Mouse (Mus musculus) urinary bladder, postnatal 36 days (tissue): ENCODE measurements around the gene Ankrd13d.

ENCODE experiments used
- DNase-seq, 2 experiments: peaks; one replicate each; pipeline ENCODE4 v3.0.0; 2022; ENCODE audit warnings: low spot score in 2 of 2, mixed read lengths in 1 of 2

Ankrd13d gene

DNA sequence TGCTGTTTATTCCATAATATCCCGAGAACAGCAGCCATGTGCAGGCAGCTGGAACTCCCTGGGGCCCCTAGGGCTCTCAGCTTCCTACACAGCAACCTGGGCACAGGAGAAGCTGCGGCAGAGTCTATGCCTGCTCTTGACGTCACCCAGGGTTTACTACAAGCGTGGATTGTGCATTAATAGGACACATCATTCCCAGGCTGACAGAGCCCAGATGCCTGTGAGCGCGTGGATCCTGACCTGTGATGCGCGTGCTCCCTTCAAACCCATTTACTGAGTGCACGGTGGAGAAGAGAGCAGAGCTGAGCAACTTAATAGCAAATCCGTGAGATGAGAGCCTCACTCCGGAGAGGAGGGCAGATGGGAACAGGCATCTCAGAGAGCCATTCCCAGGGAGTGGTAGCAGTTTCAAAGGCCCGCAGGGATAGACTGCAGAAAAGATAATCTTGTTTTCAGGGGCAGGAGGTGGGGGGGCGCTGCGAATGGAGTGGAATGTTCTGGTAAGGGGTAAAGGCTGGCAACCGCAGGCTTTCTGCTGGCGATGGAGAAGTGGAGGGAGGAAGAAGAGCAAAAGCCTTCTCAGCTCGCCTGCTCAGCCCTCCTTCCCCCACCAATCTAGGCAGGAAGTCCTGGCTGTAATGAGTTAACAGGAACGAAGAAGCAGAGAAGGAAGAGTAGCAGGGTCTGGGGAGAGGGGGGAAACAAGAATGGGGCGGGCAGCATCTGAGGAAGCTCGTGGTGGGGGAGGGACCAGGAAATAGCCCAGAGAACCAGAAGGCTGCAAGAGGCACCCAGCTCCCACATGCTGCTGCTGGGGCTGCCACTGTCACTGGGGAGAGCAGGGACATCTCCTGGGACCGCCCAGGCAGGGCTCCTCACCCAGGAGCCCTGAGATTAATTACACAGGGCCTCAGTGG is 19.1 kb upstream of the Ankrd13d start:
- DNase-seq, result no peak

DNA sequence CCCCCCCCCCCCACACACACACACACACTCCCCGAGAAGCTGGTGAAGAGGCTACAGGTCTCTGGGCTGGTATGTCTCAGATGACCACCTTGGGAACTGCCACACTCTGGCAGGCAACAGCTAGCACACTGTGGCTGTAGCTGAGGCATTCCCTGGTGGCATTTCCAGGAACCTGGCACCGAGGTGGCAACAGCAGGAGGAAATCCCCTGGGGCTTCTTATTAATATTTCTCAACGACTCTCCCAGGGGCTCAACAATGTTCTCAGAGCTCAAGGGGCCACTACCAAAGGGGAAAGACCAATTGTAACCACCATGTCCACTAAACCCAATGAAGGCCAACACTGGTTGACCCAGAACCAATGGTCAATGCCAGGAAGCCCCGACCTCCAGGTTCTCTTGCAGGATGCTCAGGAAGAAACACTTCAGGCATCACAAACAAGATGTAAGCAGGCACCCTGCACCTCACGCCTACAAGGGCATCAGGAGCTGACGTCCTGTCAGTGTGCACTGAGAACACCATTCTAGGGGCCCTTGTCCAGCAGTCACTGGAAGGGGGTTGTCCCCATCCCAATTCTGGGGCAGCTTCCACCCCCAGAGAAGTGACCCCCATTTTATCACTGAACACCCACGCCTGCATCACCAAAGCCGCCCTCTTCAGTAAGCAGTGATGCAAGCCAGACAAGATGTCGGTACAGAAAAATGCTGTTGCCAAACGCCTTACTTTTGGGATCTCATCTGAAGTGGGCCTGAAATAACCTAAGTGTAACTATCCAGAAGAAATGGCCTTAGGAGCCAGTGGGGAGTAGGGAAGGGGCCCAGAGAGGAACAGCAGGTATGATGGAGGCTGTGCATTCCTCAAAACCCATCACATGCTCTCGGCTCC is 18.2 kb upstream of the Ankrd13d start:
- DNase-seq, result no peak

DNA sequence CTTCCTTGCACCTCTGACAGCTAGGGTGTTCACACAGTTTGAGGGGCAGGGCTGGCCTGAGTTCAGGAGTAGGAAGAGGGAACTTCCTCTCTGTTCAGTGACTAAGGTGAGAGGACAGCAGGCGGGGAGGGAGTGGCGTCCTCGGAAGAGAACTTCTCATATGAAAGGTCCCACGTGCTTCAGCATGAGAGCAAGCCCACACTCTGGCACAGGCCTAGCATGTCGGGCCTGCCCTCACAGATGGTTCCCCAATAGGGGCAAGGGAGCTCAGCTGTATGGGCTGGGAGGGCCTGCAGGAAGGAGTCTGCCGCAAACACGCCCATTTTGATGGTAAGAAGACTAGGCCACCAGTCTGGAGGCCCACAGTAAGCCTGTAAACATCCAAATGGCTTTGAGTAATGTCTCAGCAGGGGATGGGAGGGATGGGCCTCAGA is 17.4 kb upstream of the Ankrd13d start:
- DNase-seq, result peak in 1 of 2 experiments; percentile 54

DNA sequence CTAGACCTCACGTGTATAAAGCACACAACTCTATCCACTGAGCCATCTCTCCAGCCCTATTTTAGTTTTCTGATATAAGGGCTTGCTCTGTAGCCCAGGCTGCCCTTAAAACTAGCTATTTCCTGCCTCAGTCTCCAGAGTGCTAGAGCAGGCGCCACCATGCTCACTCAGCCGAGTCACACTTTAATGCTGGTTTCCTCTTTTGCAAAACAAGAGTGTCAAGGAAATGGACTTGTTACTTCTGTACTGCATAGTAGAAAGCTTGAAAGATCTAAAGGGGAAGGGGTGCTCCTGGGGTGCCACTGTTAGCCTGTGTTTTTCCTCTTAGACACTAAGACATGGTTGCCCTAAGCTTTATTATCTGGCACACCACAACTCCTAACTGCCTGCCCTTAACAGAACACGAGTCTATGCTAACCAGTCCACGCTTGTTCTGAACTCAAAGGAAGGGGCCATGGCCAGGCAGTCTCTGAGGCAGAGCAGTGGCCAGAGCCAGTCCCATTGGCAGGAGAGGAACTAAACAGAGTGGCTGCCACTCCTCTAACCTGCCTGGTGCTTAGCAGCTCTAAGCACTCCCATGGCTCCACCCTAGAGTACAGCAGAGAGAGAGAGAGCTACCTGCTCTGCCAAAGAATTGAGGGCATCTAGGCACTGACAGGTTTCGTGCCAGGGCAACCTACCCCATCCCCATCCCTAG is 16.8 kb upstream of the Ankrd13d start:
- DNase-seq, result no peak

DNA sequence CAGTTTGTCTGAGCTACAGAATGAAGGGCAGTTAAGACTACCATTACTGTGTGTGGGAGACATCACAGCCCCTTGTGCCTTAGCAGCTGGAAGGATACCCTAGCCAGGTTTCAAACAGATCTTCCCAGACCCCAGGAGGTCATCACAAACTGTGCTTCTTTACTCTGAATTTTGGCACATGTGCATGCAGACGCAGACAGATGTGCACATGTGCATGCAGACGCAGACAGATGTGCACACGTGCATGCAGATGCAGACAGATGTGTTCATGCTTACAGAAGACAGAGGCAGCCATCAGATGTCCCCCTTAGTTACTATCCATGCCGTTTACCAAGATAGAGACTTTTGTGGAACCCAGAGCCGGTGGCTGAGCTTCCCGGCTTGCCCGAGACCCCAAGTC is 16.2 kb upstream of the Ankrd13d start:
- no peak for DNase-seq

DNA sequence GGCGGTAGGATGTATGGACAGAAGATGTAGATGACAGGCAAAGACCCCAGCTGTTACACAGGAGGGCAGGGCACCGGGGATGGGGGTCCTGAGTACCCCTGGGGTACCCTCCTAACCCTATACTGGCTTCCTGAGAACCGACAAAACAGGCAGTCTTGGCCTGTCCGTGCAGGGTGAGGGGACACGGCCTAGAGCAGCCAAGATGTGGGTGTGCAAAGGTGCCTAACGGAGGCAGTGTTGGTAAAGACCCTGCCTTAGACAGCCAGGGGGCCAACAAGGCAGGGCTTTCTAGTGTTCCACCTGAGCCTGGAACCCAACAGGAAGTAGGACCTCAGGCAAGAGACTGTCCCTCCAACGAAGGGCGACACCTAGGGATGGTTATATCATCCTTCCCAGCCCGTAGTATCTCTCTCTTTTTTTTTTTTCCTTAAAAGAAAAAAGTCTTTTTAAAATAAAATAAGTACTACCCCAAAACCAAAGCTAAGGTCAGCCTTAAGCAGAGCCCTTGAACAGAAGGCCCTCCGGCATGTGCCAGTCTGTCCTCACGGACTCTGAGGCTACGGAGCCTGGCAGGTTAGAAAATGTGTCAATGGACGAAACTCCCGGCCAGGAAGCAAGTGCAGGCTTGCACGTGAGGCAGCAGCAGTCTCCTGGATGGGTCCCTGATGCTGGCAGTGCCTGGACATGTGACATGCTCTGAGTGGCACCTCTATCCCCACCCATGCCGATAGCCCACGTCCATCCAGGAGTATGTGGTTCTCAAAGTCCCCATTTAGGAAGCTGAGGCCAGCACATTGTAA is 15.6 kb upstream of the Ankrd13d start:
- DNase-seq, result no peak

DNA sequence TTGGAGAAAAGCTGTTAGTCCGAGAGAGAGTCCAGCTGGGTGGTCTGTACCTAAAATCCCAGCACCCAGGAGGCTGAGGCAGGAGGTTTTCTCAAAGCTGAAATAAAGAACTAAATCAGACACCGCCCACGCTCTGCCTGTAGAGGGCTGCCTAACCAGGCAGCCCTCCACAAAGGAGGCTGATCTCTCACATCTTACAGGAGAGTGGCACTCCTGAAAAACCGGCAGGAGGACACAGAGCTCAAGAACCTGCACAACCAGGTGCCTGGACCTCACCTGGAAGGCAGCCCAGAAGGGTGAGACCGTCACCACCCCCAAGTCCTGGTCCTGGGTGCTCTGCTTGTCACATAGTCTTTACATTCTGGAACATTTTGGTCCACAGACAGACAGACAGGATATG is 14.9 kb upstream of the Ankrd13d start:
- DNase-seq, result peak in 1 of 2 experiments; percentile 72

DNA sequence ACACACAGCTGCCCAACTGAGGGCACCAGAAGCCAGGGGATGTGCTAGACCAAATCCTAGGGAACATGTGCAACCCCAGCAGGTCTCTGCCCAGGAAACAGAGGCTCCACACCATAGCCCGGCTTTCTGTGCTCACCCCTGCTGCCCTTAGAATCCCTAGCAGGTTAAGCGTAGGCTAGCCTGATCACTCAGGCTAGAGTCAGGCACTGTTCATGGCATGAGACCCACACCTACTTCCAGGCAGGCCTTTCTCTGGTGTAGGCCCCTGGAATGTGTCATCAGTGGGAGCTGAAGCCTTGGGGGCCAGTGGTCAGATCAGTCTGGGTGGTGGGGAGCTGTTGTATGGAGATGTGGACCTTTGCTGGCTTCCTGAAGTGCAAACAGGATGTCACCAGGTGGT is 13.7 kb upstream of the Ankrd13d start:
- no peak for DNase-seq

DNA sequence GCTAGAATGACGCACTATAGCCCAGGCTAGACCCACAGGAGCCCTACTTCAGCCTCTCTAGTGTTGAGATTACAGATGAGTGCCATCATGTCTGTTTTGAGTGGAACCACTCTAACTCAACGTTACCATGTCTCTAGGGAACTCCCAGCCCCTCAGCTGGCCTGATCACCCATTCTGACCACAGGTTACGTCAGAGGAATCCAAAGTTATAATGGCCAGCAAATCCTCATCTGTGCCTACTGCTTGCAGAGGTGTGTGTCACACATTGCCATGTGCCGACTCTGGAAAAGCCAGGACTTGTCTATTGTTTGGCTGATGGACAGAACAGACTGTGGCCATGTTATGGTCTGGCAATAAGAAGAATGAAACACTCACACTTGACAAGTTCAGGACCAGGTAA is 12.5 kb upstream of the Ankrd13d start:
- no peak for DNase-seq

DNA sequence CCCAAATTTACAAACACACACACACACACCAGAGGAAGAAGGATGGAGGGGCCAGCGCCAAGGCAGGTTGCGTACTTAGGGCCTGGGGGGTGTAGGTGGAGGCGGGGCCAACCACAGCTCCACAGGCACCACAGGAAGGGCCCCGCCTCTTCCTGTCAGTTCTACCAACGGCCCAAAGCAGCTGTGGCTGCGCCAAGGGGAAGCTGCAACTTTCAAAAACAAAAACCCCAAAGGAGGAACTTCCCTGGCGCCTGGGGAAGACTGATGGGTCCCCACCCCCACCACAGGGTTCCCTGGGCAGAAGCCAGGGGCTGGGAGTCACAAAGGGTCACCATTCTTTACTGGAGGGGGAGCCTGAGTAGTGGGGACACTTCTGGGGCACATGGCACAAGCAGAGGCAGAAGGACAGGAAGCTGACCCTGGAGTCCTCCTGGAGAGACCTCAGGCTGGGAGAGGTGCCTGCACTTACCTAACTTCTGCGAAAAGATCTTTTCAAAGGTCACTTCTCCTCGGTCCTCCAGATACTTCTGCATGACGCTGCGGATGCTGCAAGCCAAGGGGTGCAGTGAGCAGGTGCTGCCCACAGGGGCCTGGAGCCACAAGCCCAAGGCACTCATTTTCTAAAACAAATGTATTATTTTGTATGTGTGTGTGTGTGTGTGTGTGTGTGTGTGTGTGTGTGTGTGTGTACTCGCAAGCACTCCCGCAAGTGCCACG is 11.6 kb upstream of the Ankrd13d start:
- peak in 1 of 2 experiments; percentile 51 for DNase-seq

DNA sequence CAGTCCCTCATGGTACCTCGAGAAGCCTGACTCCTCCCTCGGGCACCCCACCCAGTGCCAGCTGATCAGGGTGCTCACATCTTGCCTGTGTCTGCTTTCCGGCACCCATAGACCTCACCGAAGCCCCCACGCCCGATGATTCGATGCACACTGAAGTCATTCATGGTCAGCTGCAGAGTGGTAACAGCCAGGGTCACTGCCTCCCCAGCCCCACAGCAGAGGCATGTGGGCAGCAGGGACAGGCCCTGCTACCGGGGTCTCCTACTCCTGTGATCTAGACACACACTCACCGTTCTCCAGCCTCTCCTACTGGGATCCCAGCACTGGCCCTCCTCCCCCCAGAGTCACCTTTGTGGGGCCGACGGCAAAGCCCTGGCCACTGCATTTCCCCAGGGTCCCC is 8.2 kb upstream of the Ankrd13d start:
- no peak for DNase-seq

DNA sequence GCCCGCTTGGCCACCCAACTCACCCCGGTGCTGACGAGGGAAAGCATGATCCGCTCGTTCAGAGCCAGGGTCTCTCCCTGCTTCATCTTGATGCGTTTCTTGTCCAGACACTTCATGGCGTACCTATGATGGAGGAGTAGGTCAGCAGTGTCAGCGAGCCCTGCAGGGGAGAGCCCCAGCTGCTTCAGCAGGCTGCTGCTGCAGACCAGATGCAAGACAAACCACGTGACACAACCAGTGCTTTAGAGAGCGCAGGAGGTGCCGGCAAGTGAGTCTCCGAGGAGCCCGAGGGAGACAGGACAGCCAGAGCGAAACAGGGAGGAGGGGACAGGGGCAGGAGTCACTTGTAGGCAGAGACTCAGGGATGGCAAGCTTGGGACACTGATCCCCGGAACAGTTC is 7.8 kb upstream of the Ankrd13d start:
- DNase-seq, result no peak

DNA sequence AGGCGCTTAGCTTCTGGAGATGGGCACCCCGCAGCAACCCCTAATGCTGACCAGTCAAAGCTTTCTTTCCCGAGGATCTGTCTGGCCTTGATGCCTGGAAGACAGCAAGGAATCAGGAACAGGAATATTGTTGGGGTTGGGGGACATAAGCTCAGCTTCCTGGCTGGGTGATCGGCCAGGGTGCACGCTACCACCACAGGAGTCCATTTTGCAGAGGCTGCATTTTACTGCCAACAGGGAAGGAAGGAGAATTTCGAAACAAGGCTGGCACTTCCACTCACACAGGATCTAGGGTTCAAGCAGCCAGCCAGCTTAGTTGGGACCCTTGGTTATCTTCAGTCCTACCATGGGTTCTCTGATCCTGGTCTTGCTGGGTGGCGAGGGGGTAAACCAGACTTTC is 716 bp upstream of the Ankrd13d start:
- DNase-seq, result no peak

DNA sequence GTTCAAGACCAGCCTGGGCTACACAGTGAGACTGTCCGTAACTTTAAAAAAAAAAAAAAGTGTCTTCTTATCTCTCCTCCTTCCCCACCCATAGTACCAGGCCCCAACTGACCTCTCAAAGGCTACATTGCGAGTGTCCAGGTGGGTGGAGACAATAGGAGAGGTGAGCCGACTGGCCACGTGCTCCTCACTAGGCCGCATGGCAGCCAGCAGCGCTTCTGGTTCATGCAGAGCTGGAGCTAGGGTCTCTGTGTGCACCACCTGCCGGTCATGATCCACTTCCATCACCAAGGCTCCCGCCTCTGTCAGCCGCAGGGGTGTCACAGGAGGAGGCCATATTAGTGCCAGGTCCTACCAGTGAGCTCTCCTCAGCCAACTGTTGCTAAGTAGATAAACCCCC is 2.5 kb downstream of the Ankrd13d start:
- DNase-seq, result no peak

DNA sequence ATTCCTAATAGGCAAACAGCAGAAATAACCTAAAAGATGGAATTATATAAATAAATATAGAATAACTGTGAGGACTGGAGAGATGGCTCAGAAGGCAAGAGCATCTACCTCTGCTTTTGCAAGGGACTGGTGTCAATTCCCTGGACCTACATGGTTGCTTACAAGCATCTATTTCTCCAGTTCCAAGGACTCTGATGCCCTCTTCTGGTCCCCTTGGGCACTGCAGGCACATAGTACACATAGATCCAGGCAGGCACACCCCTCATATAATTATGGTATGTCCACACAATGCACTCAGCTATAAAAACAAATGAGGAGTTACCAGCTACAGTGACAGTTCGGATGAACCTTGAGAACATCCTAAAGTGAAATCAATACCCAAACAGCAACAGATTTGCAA is 3.5 kb downstream of the Ankrd13d start:
- no peak for DNase-seq

DNA sequence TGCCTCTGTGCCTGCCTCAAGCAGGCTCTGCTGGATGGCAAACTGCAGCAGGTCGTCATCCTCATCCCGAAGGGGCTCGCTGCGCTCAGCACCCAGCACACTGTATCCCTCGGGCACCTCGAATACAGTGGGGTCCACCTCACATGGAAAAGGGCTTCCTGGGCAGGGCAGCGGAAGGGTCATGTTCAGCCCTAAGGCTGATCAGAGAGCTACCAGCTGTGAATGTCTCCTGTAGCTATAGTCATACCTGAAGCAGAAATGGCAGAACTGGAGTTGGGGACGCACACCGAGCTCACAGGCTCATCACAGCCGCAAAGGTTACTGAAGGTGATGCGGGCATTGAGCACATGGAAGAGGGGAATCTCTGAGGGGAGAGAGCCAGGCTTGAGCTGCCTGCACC is 12.0 kb downstream of the Ankrd13d start:
- no peak for DNase-seq

DNA sequence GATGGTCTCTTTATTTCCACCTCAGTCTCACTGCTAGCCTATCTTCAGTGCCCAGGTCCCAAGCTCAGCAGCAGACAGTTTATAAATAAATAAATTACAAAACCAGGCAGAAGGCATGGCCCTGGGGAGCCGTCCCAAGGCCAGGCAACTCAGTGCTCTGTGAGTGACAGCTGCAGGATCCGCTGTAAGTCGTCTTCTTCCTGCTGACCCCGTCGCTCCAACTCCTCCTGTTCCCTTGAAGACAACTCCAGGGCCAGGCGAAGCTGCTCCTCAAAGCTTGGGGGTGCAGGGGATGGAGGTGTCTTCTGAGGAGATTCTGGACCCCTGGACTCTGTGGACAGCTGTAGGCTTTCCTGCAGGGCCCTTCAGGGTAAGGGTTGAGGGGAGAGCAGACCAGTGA is 12.8 kb downstream of the Ankrd13d start:
- DNase-seq, result no peak

DNA sequence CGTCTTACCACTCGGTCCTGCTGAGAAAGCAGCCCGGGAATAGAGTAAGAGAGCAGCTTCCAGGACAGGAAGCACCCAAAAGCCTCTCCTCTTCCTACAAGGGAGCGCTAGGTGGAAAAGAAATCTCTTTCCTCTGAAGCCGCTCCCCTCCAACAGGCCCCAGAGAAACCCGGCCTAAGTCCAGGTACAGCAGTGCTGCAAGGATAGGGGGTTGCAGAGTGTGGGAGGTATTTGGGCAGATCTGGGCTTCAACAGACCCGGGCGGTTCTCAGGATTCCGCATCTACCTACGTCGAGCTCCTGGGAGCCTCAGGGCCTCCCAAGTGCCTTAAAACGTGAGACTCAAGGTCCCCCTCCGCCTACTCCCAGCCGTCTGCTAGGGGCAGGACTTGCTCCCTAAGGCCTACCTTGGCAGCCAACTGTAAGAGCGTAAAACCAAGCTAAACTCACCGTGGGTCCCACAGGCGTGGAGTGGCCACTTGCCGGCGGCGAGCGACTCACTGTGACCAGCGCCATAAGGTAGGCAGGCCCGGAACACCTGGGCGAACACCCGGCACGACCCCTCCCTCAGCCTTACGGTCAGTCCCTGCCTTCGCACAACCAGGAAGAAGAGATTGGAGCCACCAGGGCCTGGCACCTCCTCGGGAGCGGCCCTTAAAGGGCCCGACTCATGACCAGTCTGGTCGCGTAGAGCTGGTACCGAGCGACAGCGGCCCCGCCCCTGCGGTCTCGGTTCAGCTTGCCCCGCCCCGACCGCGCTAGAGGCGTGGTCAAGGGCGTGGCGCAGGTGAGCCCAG is 14.2 kb downstream of the Ankrd13d start, which contains the start of gene Ssh3:
Ssh3 (minus strand) TSS at position 615 of the 796 bp plus-strand sequence.
- DNase-seq, result peak; percentile 74 to 86

DNA sequence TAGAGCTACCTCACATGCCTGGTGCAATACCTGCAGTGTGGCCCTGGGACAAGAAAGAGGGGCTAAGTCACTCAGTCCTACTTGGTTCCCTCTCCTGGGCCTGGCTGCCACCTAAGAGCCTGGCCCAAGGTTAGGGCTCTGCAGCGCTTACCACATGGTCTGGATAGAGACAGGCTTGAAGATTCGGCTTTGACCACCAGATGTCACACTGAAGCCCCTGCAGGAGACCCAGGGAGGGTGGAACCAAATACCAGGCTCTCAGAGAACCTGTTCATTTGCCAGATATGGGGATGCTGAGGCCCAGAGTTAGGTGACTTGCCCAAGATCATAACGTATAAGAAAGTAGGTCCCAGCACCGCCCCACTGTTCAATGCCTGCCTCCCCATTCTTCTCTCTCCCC is 17.0 kb downstream of the Ankrd13d start:
- no peak for DNase-seq
